Mouse (Mus musculus) ES-E14 (cell line): ENCODE data around the gene Rgs13.

Experiments used
- CHD2 ChIP-seq: IDR thresholded peaks from 2 replicates; pipeline ENCODE4 v1.6.1; 2014; ENCODE audit warnings: mild to moderate bottlenecking, low read depth, low read length, inconsistent platforms
- HCFC1 ChIP-seq: IDR thresholded peaks from 2 replicates; pipeline ENCODE4 v1.6.1; 2012; ENCODE audit warnings: low read length, inconsistent platforms, borderline replicate concordance; ENCODE audit not compliant: insufficient read depth
- MAFK ChIP-seq: IDR thresholded peaks from 2 replicates; pipeline ENCODE4 v1.6.1; 2014; ENCODE audit warnings: mild to moderate bottlenecking, low read depth, low read length, inconsistent platforms; ENCODE audit not compliant: insufficient read depth

- TF ChIP-seq MAFK (no peak), CHD2 (no peak), HCFC1 (no peak)
These were observed 37.3 kb downstream of the Rgs13 start for GRCm38 (mm10) chr1:144139847-144140246.
